Mouse (Mus musculus) heart, embryonic 10.5 days (tissue): ENCODE data around the gene Zfp319. TPM values are rescaled to one million over a fixed set of nuclear protein-coding genes. Genes with fewer than 3 reads are reported as not detected.

ENCODE experiments used
- DNase-seq: peaks from one replicate; pipeline ENCODE4 v3.0.0-alpha.2; 2017; ENCODE audit warnings: low spot score
- H3K27ac ChIP-seq: fragments of 300-500 bp; sonication (generic); 2 replicates; pipeline ENCODE4 v1.5.1; 2016; ENCODE audit warnings: mild to moderate bottlenecking
- H3K27me3 ChIP-seq: fragments of 300-500 bp; sonication (generic); 2 replicates; pipeline ENCODE4 v1.6.1; 2016; ENCODE audit warnings: mild to moderate bottlenecking; ENCODE audit not compliant: poor library complexity, insufficient read depth, severe bottlenecking
- H3K36me3 ChIP-seq: fragments of 300-500 bp; sonication (generic); 2 replicates; pipeline ENCODE4 v1.6.1; 2016; ENCODE audit warnings: mild to moderate bottlenecking, moderate library complexity
- H3K4me1 ChIP-seq: fragments of 300-500 bp; sonication (generic); 2 replicates; pipeline ENCODE4 v1.6.1; 2016; ENCODE audit warnings: mild to moderate bottlenecking
- H3K4me3 ChIP-seq: fragments of 300-500 bp; sonication (generic); 2 replicates; pipeline ENCODE4 v1.5.1; 2016; ENCODE audit warnings: mild to moderate bottlenecking, moderate library complexity
- H3K9me3 ChIP-seq: fragments of 300-500 bp; sonication (generic); 2 replicates; pipeline ENCODE4 v1.6.1; 2016; ENCODE audit warnings: mild to moderate bottlenecking, moderate library complexity
- WGBS: fragments of 180-500 bp; shearing (Covaris S2); methylation state at CpG from one replicate; pipeline ENCODE4 v1.1.7; 2016; 5-methylcytosine and 5-hydroxymethylcytosine counted together
- polyA plus RNA-seq: library from polyadenylated mRNA; unstranded; fragments of >200 nt; fragmentation: Nextera tagmentation; extraction: Ambion mirVana; gene quantifications from 2 replicates; pipeline ENCODE4 v1.2.1, GENCODE M21; 2016

The Zfp319 gene
- polyA plus RNA-seq, 1 experiment from 2014 or later, result 7.5 TPM

GRCm38 (mm10) chr8:95344668-95345067 lies 12.9 kb upstream of the Zfp319 start:
- no peak overlapping the region for H3K4me3 ChIP-seq
- no peaks in the 10 kb centered on the region for H3K9me3 ChIP-seq
- peaks cover 18% of the 10 kb centered on the region for H3K4me1 ChIP-seq
- peaks cover 49% of the 10 kb centered on the region for H3K36me3 ChIP-seq
- no peak overlapping the region for H3K27ac ChIP-seq
- no peaks in the 10 kb centered on the region for H3K27me3 ChIP-seq
- DNase-seq, result no peak
- WGBS, result 73% methylated on average over 6 of the region's 6 CpGs

GRCm38 (mm10) chr8:95341721-95342120 lies 10.0 kb upstream of the Zfp319 start:
- WGBS, result 69% methylated on average over 5 of the region's 5 CpGs
- peaks cover 75% of the 10 kb centered on the region for H3K36me3 ChIP-seq
- no peak overlapping the region for H3K27ac ChIP-seq
- no peak overlapping the region for H3K4me3 ChIP-seq
- 0 out of 2 replicates have a peak, but pooled peaks cover under 1% of the 10 kb centered on the region for H3K4me1 ChIP-seq
- H3K27me3 ChIP-seq, result no peaks in the 10 kb centered on the region
- no peaks in the 10 kb centered on the region for H3K9me3 ChIP-seq
- DNase-seq, result no peak

GRCm38 (mm10) chr8:95336363-95336762 lies 4.6 kb upstream of the Zfp319 start:
- Histone ChIP-seq H3K9me3 (no peaks in the 10 kb centered on the region), H3K4me3 (no peak overlapping the region), H3K36me3 (peaks cover 60% of the 10 kb centered on the region), H3K27me3 (no peaks in the 10 kb centered on the region), H3K27ac (no peak overlapping the region), H3K4me1 (peaks cover 5% of the 10 kb centered on the region; the same call in 1 of the 2 replicates)
- DNase-seq, result no peak

- Histone ChIP-seq H3K4me3 (no peak overlapping the region), H3K36me3 (peaks cover 53% of the 10 kb centered on the region), H3K27ac (no peak overlapping the region), H3K27me3 (no peaks in the 10 kb centered on the region), H3K4me1 (peaks cover 6% of the 10 kb centered on the region; the same call in 1 of the 2 replicates), H3K9me3 (no peaks in the 10 kb centered on the region)
- WGBS, result 84% methylated on average over 1 of the region's 1 CpGs
- DNase-seq, result no peak
Measured at GRCm38 (mm10) chr8:95335706-95336105, 4.0 kb upstream of the Zfp319 start.

GRCm38 (mm10) chr8:95332437-95333199 lies 868 bp upstream of the Zfp319 start:
- Histone ChIP-seq H3K36me3 (peaks cover 47% of the 10 kb centered on the region), H3K4me1 (peaks cover 28% of the 10 kb centered on the region), H3K27me3 (0 out of 2 replicates have a peak, but pooled peaks cover 6% of the 10 kb centered on the region), H3K9me3 (no peaks in the 10 kb centered on the region), H3K27ac (peak overlapping the region; percentile 97), H3K4me3 (peak overlapping the region; percentile 73)
- no peak for DNase-seq
- WGBS, result 32% methylated on average over 21 of the region's 21 CpGs

GRCm38 (mm10) chr8:95331156-95331719 lies 512 bp downstream of the Zfp319 start:
- Histone ChIP-seq H3K36me3 (peaks cover 55% of the 10 kb centered on the region), H3K9me3 (no peaks in the 10 kb centered on the region), H3K4me1 (peaks cover 37% of the 10 kb centered on the region), H3K4me3 (peak overlapping the region; percentile 73), H3K27ac (peak overlapping the region; percentile 97), H3K27me3 (0 out of 2 replicates have a peak, but pooled peaks cover 6% of the 10 kb centered on the region)
- DNase-seq, result peak; percentile 84
- under 1% methylated on average over 38 of the region's 38 CpGs for WGBS

GRCm38 (mm10) chr8:95330367-95330766 lies 1.4 kb downstream of the Zfp319 start:
- H3K36me3 ChIP-seq, result peaks cover 64% of the 10 kb centered on the region
- WGBS, result 61% methylated on average over 1 of the region's 1 CpGs
- H3K9me3 ChIP-seq, result no peaks in the 10 kb centered on the region
- H3K27ac ChIP-seq, result no peak overlapping the region
- no peak for DNase-seq
- H3K4me1 ChIP-seq, result peaks cover 41% of the 10 kb centered on the region
- H3K4me3 ChIP-seq, result peak overlapping the region; percentile 73
- H3K27me3 ChIP-seq, result 0 out of 2 replicates have a peak, but pooled peaks cover 6% of the 10 kb centered on the region

- H3K27me3 ChIP-seq, result 0 out of 2 replicates have a peak, but pooled peaks cover 6% of the 10 kb centered on the region
- peaks cover 56% of the 10 kb centered on the region for H3K4me1 ChIP-seq
- DNase-seq, result no peak
- H3K27ac ChIP-seq, result no peak overlapping the region
- 87% methylated on average over 46 of the region's 46 CpGs for WGBS
- peaks cover 57% of the 10 kb centered on the region for H3K36me3 ChIP-seq
- no peak overlapping the region for H3K4me3 ChIP-seq
- no peaks in the 10 kb centered on the region for H3K9me3 ChIP-seq
Measured at GRCm38 (mm10) chr8:95327866-95328465, 3.8 kb downstream of the Zfp319 start.

- Histone ChIP-seq H3K4me1 (peaks cover 52% of the 10 kb centered on the region), H3K27ac (no peak overlapping the region), H3K36me3 (peaks cover 57% of the 10 kb centered on the region), H3K27me3 (0 out of 2 replicates have a peak, but pooled peaks cover 6% of the 10 kb centered on the region), H3K4me3 (no peak overlapping the region), H3K9me3 (no peaks in the 10 kb centered on the region)
- DNase-seq, result no peak
- WGBS, result 78% methylated on average over 5 of the region's 5 CpGs
Measured at GRCm38 (mm10) chr8:95326822-95327221, 4.9 kb downstream of the Zfp319 start.

GRCm38 (mm10) chr8:95324646-95325045 lies 7.1 kb downstream of the Zfp319 start:
- Histone ChIP-seq H3K36me3 (peaks cover 54% of the 10 kb centered on the region), H3K27ac (no peak overlapping the region), H3K4me3 (no peak overlapping the region), H3K9me3 (no peaks in the 10 kb centered on the region), H3K4me1 (peaks cover 57% of the 10 kb centered on the region), H3K27me3 (peaks cover 19% of the 10 kb centered on the region)
- no peak for DNase-seq
- 63% methylated on average over 5 of the region's 5 CpGs for WGBS

GRCm38 (mm10) chr8:95323201-95323600 lies 8.5 kb downstream of the Zfp319 start:
- WGBS, result 83% methylated on average over 3 of the region's 3 CpGs
- H3K4me1 ChIP-seq, result peaks cover 49% of the 10 kb centered on the region
- H3K27me3 ChIP-seq, result peaks cover 28% of the 10 kb centered on the region
- H3K4me3 ChIP-seq, result no peak overlapping the region
- H3K36me3 ChIP-seq, result peaks cover 40% of the 10 kb centered on the region
- H3K27ac ChIP-seq, result no peak overlapping the region
- no peaks in the 10 kb centered on the region for H3K9me3 ChIP-seq
- no peak for DNase-seq

- DNase-seq, result no peak
Measured at GRCm38 (mm10) chr8:95320224-95321139, 11.3 kb downstream of the Zfp319 start.

More at GRCm38 (mm10) chr8:95320224-95321139, 11.3 kb downstream of the Zfp319 start:
- peaks cover 12% of the 10 kb centered on the region for H3K36me3 ChIP-seq
- H3K27ac ChIP-seq, result peak overlapping the region; percentile 42
- 2% methylated on average over 41 of the region's 41 CpGs for WGBS
- peaks cover 35% of the 10 kb centered on the region for H3K4me1 ChIP-seq
- H3K9me3 ChIP-seq, result no peaks in the 10 kb centered on the region
- peak overlapping the region; percentile 63 for H3K4me3 ChIP-seq
- peaks cover 30% of the 10 kb centered on the region for H3K27me3 ChIP-seq
